Mouse (Mus musculus) lung, adult 2 months (tissue): ENCODE data around the gene Entpd3.

Experiments used
- CTCF ChIP-seq: fragments of 200-500 bp; IDR thresholded peaks from 2 replicates; pipeline ENCODE4 v1.5.1; 2011; ENCODE audit warnings: mild to moderate bottlenecking, low read length, control low read depth; ENCODE audit not compliant: insufficient read depth
- POLR2A ChIP-seq: fragments of 200-500 bp; IDR thresholded peaks from 2 replicates; pipeline ENCODE4 v1.6.1; 2011; ENCODE audit warnings: low read depth, mild to moderate bottlenecking, control low read depth, low read length, borderline replicate concordance; ENCODE audit errors: extremely low read depth

DNA sequence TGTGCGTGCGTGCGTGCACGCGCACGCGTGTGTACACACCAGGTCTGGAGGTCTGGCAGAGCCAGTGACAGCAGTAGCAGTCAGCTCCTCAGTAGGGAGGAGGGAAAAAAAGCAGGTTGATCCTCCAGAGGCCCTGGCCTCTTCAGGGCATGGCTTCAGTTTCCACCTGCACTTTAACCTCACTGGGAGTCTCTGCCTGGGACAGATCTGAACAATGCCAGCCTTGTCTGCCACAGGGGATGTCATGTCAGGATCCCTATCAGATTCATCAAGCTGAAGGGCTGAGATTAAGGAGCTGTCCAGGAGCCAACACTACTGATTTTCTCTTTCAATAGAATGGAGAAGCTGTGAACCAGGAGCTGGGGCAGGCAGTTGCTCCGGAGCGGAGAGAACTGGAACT lies 11.2 kb downstream of the Entpd3 start:
- TF ChIP-seq CTCF (no peak), POLR2A (no peak)
